Mouse (Mus musculus): ENCODE results near the gene Lhx9. TPM values are rescaled to one million over a fixed set of nuclear protein-coding genes. Genes with fewer than 3 reads are reported as not detected.

Lhx9 gene
- polyA plus RNA-seq, 1 experiment from 2014 or later: 0.07 TPM

DNA sequence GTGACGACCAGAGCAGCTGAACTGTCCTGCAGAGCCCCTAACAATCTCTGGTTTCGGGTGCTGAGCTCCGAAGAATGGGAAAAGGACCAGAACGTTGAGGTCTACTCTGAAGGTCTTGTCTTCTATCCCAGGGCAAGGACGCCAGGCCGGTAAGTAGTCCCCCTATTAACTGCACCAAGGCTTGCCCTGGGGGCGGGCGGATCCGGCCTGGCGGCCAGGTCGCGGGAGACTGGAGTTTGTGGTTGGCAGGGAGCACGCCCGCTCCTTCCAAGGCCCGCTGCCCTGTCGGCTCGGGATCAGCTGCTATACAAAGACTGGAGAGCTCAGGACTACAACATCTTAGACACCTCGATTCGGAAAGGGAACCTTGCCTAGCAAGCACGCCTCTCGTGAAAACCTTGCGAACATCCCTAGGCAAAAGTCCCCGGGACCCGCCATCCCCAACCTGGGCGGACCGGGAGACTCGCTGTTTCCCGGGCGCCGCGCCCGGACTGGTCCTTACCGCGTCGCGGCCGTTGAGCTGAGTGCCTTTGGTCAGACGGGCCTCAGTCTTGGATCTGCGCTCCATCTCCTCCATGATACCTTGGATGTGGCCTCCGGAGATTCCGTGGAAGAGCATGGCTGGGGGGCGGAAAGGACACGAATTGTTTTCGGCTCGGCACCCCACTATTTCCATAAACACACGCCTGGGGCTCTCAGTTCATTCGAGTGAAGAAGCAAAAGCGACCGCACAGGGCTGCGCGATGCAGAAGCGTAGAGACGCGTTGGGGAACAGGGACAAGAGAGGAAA lies 6.9 kb downstream of the Lhx9 start:
- Histone ChIP-seq H3K4me3 (ENCODE audit: low read length) (peak overlapping the region; percentile 26), H3K36me3 (ENCODE audit: control insufficient read depth, insufficient read depth, low read length) (no peaks in the 10 kb centered on the region), H3K4me1 (ENCODE audit: control insufficient read depth, insufficient read depth, low read length) (no peaks in the 10 kb centered on the region; the same call in 1 of the 2 replicates), H3K9me3 (ENCODE audit: control insufficient read depth, low read length) (no peaks in the 10 kb centered on the region), H3K27ac (ENCODE audit: low read depth, low read length) (no peak overlapping the region), H3K9ac (ENCODE audit: low read depth, low read length) (no peak overlapping the region), H3K27me3 (ENCODE audit: control insufficient read depth, insufficient read depth, low read length) (peaks cover 73% of the 10 kb centered on the region), H3K4me2 (replicated peaks; ENCODE audit: low read depth, low read length) (peak overlapping the region; percentile 37)
- ATAC-seq (ENCODE audit: low FRiP score, low TSS enrichment): peak; percentile 68
- WGBS: 2% methylated on average over 54 of the region's 54 CpGs

DNA sequence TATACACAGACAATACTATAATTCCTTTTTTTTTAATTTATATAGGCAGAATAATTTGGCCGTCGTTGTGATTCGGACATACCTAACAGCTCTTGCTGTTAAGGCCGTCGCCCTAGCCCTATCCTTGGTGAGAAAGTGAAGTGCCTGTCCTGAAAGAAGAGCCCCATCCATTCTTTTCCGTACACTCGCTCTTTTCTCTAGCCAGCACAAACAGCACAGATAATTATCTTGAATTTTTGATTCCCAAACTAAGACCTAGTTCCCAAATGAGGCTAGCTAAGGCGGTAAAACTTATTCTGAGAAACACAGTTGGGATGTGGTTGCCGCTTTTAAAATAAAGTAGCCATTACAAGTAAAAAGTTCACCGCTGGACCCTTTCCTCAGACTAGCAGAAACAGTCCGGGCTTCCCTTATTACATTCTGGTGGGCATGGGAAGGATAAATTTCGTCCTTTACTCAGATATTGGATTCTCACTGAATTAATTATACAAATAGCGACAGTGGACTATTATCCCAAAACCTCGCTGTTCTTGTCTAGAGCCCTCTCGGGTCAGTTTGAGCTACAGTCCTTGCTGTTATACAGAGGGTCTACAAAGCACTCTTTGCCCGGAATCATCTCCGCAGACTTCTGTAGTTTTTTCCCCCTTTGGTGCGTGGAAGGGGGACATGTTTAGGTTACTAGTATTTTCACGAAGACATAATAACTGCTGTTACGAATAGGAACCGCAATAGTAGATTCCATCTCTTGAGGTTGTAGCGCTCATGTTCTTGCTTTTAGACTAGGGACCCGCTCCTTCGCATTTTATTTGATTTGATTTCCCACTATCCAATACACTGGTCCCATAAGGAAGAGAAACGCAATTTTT lies 7.7 kb downstream of the Lhx9 start:
- 7% methylated on average over 25 of the region's 25 CpGs for WGBS
- H3K27ac ChIP-seq (ENCODE audit: low read depth, low read length): no peak overlapping the region
- no peak for ATAC-seq (ENCODE audit: low FRiP score, low TSS enrichment)
- H3K4me2 ChIP-seq (replicated peaks; ENCODE audit: low read depth, low read length): no peak overlapping the region
- H3K27me3 ChIP-seq (ENCODE audit: control insufficient read depth, insufficient read depth, low read length): peaks cover 73% of the 10 kb centered on the region
- H3K9ac ChIP-seq (ENCODE audit: low read depth, low read length): no peak overlapping the region
- H3K9me3 ChIP-seq (ENCODE audit: control insufficient read depth, low read length): no peaks in the 10 kb centered on the region
- no peaks in the 10 kb centered on the region for H3K36me3 ChIP-seq (ENCODE audit: control insufficient read depth, insufficient read depth, low read length)
- no peaks in the 10 kb centered on the region; the same call in 1 of the 2 replicates for H3K4me1 ChIP-seq (ENCODE audit: control insufficient read depth, insufficient read depth, low read length)
- peak overlapping the region; percentile 26; the same call in 1 of the 2 replicates for H3K4me3 ChIP-seq (ENCODE audit: low read length)

DNA sequence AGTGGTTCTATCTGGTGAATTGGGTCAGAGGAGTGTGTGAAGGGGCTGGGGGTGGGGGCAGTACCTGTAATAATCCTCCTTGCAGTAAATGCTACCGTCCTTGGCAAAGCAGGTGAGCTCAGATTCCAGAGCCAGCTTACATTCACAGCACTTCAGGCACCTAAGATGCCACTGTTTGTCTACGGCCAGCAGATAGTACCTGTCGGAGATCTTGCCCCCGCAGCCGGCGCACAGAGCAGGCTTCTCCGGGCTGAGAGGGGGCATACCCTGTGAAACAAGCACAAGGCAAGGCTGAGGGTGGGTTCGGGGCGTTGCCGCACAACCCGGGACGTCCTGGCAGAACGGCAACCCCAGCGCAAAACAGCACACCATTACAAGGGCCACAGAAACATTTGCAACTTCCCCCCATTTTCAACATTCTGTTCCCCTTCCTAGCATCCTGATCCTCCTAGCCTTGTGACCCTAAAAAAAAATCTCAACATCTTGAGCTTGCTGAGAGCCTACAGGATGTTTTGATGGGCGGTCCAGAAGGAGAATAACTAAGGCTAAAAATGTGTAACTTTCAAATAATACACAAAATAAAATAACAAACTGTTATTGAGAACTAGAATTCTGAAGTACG lies 8.5 kb downstream of the Lhx9 start:
- no peak overlapping the region for H3K27ac ChIP-seq (ENCODE audit: low read depth, low read length)
- 5% methylated on average over 16 of the region's 16 CpGs for WGBS
- H3K36me3 ChIP-seq (ENCODE audit: control insufficient read depth, insufficient read depth, low read length): no peaks in the 10 kb centered on the region
- no peaks in the 10 kb centered on the region for H3K9me3 ChIP-seq (ENCODE audit: control insufficient read depth, low read length)
- H3K4me3 ChIP-seq (ENCODE audit: low read length): no peak overlapping the region
- no peak overlapping the region for H3K9ac ChIP-seq (ENCODE audit: low read depth, low read length)
- no peak for ATAC-seq (ENCODE audit: low FRiP score, low TSS enrichment)
- no peaks in the 10 kb centered on the region; the same call in 1 of the 2 replicates for H3K4me1 ChIP-seq (ENCODE audit: control insufficient read depth, insufficient read depth, low read length)
- H3K27me3 ChIP-seq (ENCODE audit: control insufficient read depth, insufficient read depth, low read length): peaks cover 72% of the 10 kb centered on the region
- no peak overlapping the region for H3K4me2 ChIP-seq (replicated peaks; ENCODE audit: low read depth, low read length)

DNA sequence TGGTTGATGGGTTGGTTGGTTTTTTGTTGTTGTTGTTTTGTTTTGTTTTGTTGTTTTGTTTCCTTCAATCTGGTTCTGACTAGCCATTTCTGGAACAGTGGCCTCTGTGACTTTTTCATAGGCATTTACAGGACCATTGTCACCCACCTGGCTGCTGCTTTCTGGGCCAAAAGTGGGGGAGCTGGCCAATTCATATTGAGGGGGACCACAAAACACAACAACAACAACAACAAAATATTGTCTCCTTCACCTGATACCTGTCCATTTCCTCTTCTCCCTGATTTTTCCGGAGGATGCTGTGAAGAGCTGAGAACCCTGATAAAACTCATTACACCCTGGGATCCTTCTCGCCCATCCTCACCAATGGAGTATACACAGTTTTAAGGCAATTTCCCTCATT lies 9.1 kb downstream of the Lhx9 start:
- peaks cover 72% of the 10 kb centered on the region for H3K27me3 ChIP-seq (ENCODE audit: control insufficient read depth, insufficient read depth, low read length)
- no peak overlapping the region for H3K9ac ChIP-seq (ENCODE audit: low read depth, low read length)
- ATAC-seq (ENCODE audit: low FRiP score, low TSS enrichment): no peak
- H3K9me3 ChIP-seq (ENCODE audit: control insufficient read depth, low read length): no peaks in the 10 kb centered on the region
- H3K4me3 ChIP-seq (ENCODE audit: low read length): no peak overlapping the region
- H3K4me1 ChIP-seq (ENCODE audit: control insufficient read depth, insufficient read depth, low read length): no peaks in the 10 kb centered on the region; the same call in 1 of the 2 replicates
- 15% methylated on average over 2 of the region's 2 CpGs for WGBS
- H3K36me3 ChIP-seq (ENCODE audit: control insufficient read depth, insufficient read depth, low read length): no peaks in the 10 kb centered on the region
- H3K27ac ChIP-seq (ENCODE audit: low read depth, low read length): no peak overlapping the region
- no peak overlapping the region for H3K4me2 ChIP-seq (replicated peaks; ENCODE audit: low read depth, low read length)

DNA sequence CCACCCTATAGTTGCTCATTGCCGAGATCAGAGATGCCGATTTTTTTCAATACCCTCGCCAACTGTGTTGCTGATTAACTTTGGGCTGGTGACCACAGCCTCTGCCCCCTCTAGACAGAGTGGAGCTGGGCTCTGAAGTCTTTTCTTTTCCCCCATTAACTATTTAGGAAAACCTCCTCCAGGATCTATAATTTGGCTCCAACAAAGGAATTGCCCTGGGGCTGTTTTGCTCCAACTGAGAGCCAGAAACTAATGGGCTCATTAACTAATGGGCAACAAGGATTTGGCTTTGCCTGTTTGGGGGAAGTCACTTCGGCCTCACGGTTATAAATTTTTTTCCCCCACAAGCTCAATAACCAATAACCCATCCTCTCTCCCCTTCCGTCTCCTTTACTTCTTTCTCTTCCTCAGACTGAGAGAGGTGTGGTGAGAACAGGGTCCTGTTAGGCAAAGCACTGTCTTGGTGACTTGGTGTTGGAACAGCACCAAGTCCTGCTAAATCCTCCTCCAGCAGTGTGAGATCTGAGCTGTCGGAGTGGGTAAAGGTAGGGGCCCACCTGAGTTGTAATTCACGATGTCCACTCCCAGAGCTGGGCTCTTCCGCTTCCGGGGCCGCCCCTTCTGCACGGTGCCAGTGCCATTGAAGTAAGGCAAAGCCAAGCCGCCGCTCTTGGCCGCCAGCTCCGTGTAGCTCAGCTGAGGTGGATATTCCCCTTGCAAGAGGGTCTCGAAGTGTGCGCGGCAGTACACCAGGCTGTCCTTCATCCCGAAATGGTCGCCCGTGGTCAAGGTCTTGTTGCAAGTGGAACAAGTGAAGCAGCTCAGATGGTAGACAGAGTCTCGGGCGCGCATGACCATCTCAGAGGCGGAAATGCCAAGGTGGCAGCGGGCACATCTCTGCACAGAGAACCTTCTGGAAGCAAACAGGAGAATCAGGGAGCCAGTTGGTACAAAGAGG lies 10.3 kb downstream of the Lhx9 start:
- H3K27ac ChIP-seq (ENCODE audit: low read depth, low read length): no peak overlapping the region
- peak overlapping the region; percentile 17 for H3K4me3 ChIP-seq (ENCODE audit: low read length)
- WGBS: 7% methylated on average over 27 of the region's 27 CpGs
- no peak overlapping the region for H3K9ac ChIP-seq (ENCODE audit: low read depth, low read length)
- no peaks in the 10 kb centered on the region for H3K36me3 ChIP-seq (ENCODE audit: control insufficient read depth, insufficient read depth, low read length)
- no peaks in the 10 kb centered on the region; the same call in 1 of the 2 replicates for H3K4me1 ChIP-seq (ENCODE audit: control insufficient read depth, insufficient read depth, low read length)
- peak; percentile 28; the same call in 1 of the 2 replicates for ATAC-seq (ENCODE audit: low FRiP score, low TSS enrichment)
- peak overlapping the region; percentile 25 for H3K4me2 ChIP-seq (replicated peaks; ENCODE audit: low read depth, low read length)
- H3K27me3 ChIP-seq (ENCODE audit: control insufficient read depth, insufficient read depth, low read length): peaks cover 75% of the 10 kb centered on the region
- no peaks in the 10 kb centered on the region for H3K9me3 ChIP-seq (ENCODE audit: control insufficient read depth, low read length)

DNA sequence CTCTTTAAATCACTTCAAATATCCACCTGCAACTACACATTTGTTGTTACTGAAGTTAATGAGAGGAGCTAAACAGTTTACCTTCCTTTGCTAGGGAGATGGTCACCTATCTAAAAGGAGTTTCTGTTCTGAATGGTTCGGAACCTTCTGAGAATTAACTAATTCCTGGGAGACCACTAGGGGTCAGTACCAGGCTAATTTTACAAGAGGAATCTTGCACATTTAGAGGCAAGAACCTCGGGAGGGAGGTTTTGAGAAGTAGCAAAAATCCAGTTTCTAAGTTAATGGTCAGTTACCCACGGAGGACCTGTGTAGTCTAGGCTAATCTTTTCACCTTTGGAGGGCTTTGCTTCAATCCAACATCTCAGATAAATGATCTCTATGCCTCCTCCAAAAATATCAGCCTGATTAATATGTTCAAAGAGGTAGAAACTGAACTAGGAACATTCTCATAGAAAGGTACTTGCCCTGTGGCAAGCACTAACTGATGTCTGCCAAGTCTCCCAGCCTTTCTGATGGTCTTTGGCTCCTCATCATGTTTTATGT lies 12.9 kb downstream of the Lhx9 start:
- peaks cover 81% of the 10 kb centered on the region for H3K27me3 ChIP-seq (ENCODE audit: control insufficient read depth, insufficient read depth, low read length)
- H3K4me3 ChIP-seq (ENCODE audit: low read length): no peak overlapping the region
- H3K27ac ChIP-seq (ENCODE audit: low read depth, low read length): no peak overlapping the region
- H3K9me3 ChIP-seq (ENCODE audit: control insufficient read depth, low read length): no peaks in the 10 kb centered on the region
- H3K36me3 ChIP-seq (ENCODE audit: control insufficient read depth, insufficient read depth, low read length): no peaks in the 10 kb centered on the region
- no peak overlapping the region for H3K9ac ChIP-seq (ENCODE audit: low read depth, low read length)
- WGBS: 3% methylated on average over 3 of the region's 3 CpGs
- no peak overlapping the region for H3K4me2 ChIP-seq (replicated peaks; ENCODE audit: low read depth, low read length)
- H3K4me1 ChIP-seq (ENCODE audit: control insufficient read depth, insufficient read depth, low read length): no peaks in the 10 kb centered on the region
- no peak for ATAC-seq (ENCODE audit: low FRiP score, low TSS enrichment)

DNA sequence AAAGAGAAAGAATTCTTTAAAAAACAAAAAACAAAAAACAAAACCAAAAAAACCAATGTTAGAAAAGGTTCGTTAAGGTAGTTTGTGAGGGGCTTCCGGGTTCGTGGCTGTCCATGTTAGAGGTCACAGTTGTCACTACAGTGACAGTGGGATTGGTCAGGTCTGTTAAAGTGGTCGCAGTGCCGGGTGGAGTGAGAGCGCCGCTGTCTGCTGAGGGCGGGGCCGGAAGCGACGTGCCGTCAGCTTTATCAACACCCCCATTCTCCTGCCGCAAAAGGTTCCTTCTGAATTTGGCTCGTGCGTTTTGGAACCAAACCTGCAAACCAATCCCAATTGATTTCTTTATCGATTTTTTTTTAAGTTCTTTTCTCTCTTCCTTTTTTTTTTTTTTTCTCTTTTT lies 17.1 kb downstream of the Lhx9 start:
- Histone ChIP-seq H3K9ac (ENCODE audit: low read depth, low read length) (no peak overlapping the region), H3K9me3 (ENCODE audit: control insufficient read depth, low read length) (no peaks in the 10 kb centered on the region), H3K27ac (ENCODE audit: low read depth, low read length) (no peak overlapping the region), H3K4me1 (ENCODE audit: control insufficient read depth, insufficient read depth, low read length) (no peaks in the 10 kb centered on the region), H3K36me3 (ENCODE audit: control insufficient read depth, insufficient read depth, low read length) (no peaks in the 10 kb centered on the region), H3K4me2 (replicated peaks; ENCODE audit: low read depth, low read length) (peak overlapping the region; percentile 39), H3K27me3 (ENCODE audit: control insufficient read depth, insufficient read depth, low read length) (peaks cover 55% of the 10 kb centered on the region), H3K4me3 (ENCODE audit: low read length) (peak overlapping the region; percentile 23; the same call in 1 of the 2 replicates)
- WGBS: under 1% methylated on average over 16 of the region's 16 CpGs
- ATAC-seq (ENCODE audit: low FRiP score, low TSS enrichment): no peak

DNA sequence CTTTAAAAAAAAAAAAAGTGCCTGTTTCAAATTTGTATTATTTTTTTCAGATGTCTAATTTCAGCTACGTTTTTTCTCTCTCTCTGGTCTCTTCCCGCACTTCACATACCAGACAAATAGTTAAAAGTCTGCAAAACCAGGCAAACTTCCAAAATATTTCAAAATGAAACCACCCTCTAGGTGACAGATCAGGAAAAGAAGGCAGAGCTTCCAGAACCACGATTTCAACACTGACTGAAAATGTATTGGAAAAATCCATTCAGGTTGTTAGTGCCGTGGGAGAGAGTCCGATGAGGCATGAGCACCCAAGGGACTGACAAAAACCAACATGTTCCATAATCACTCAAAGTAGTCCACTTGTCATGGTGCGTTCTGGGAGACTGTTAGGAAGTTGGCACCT lies 21.5 kb downstream of the Lhx9 start:
- no peak overlapping the region for H3K4me2 ChIP-seq (replicated peaks; ENCODE audit: low read depth, low read length)

More for the DNA sequence above, 21.5 kb downstream of the Lhx9 start:
- no peak overlapping the region for H3K4me3 ChIP-seq (ENCODE audit: low read length)
- H3K27ac ChIP-seq (ENCODE audit: low read depth, low read length): no peak overlapping the region
- ATAC-seq (ENCODE audit: low FRiP score, low TSS enrichment): no peak
- no peaks in the 10 kb centered on the region for H3K4me1 ChIP-seq (ENCODE audit: control insufficient read depth, insufficient read depth, low read length)
- peaks cover 11% of the 10 kb centered on the region for H3K27me3 ChIP-seq (ENCODE audit: control insufficient read depth, insufficient read depth, low read length)
- WGBS: 69% methylated on average over 6 of the region's 6 CpGs
- no peaks in the 10 kb centered on the region for H3K9me3 ChIP-seq (ENCODE audit: control insufficient read depth, low read length)
- H3K36me3 ChIP-seq (ENCODE audit: control insufficient read depth, insufficient read depth, low read length): no peaks in the 10 kb centered on the region
- H3K9ac ChIP-seq (ENCODE audit: low read depth, low read length): no peak overlapping the region

Data from kidney, embryonic 14.5 days (tissue).